Mouse (Mus musculus): Measurements from ENCODE around the gene Il9r.
"Not testable (repeated sequence)": the region's sequence is repeated elsewhere in the genome, so short reads cannot be mapped to it uniquely, and the experiment has no call there.

Gene Il9r

DNA sequence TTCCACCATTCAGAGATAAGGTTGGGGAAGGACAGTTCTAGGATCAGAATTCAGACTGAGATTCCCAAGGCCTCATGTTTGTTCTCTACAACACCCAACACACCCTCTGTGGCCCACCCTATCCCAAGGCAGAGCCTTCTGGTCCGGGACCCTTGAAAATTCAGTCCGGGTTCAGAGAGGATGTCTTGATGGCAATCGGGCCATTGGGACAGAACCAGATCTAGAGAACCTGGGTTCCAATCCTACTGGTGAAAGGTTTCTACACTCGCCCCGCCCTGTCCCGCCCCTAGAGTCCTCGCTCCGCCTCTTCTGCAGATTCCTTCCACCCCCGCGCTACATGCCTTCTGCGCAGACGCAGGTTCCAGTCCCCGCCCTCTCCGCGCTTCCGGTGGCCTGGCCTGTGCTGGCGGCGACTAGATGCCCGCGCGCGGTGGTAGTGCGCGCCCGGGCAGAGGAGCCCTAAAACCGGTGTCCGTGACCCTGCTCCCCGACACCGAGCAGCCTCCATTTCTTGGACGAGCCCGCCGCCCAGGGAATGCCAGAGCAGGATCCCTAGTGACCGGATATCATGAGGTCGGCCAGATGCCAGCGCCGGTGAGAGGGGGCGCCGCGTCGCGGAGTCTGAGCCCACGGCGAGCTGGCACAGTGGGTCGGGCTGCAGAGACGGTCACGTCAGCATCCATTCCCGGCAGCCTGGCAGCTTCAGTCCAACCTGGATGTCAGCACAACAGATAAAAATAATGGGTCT, 26.2 kb upstream of the Il9r start, which contains the start of gene Mpg:
Gene Mpg, plus strand, starts transcription at position 382 of the 748 bp plus-strand sequence.
- peak; percentile 92 to 95 for DNase-seq

DNA sequence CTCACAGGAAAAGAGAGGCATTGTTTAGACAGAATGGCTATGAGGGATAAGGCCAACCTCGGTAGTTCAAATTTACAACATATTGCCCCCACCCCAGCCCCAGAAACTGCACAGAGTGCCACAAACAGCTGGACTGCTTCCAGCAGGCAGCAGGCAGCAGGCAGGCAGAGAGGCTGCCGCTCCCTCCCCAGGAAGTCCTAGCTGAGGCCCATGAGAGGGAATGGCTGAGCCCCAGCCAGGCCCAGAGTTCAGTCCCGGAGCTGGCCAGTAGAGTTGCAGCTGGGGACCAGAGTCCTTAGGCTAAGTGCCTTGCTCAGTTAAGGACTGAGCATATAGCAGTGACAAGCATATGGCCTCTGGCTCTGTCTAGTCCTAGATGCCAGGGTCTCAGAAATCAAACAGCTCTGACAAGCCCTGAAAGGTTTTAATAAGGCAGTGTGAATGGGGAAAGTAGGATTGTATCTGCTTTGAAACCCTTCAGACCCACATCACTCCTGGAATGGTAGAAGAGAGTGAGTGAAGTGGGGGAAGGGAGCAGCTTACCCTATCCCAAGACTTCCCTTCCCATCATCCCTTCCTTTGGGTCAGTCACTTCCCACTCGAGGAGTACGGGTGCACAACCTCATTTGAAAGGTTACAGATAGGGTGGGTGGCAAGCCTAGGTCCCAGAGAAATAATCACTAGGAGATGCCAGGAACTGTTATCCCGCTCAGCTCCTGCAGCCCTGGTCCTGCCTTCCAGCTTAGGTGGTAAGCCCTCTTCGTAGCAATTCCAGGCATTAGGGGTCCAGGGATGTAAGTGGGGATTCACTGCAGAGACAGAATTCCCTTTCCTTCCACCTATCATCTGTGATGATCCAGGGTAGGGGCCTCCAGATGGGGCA, 25.4 kb upstream of the Il9r start:
- peak; percentile 53 to 65 for DNase-seq

DNA sequence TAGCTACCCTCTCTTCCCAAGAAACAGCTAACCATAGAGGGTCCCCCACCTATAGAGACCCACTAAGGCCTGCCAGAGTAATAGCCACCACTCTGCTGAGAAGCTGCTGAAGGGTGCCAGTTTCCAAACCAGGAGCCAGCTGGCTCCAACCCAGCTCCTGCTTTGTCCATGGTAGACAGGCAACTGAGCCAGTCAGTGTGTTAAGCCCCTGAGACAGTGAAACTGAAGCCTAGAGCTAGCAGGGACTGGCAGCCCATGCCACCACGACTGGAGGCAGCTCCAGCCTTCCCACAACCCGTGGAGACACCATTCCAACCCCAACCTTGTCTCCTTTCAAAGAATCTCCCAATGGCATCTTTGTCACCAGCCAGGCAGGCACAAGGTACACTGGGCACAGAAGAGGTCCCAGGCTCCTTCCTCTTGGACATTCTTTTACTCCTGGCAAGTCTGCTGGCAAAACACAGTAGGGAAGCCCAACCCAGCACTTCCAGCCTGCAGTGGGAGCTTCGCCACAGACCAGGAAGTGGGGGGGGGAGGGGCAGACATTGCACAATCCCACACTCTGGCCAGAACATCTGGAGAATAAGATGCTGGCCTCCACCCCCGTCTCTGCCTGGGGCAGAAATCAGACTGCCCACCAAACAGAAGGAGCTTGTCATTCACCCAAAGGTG, 24.5 kb upstream of the Il9r start:
- peak; percentile 88 to 92 for DNase-seq

DNA sequence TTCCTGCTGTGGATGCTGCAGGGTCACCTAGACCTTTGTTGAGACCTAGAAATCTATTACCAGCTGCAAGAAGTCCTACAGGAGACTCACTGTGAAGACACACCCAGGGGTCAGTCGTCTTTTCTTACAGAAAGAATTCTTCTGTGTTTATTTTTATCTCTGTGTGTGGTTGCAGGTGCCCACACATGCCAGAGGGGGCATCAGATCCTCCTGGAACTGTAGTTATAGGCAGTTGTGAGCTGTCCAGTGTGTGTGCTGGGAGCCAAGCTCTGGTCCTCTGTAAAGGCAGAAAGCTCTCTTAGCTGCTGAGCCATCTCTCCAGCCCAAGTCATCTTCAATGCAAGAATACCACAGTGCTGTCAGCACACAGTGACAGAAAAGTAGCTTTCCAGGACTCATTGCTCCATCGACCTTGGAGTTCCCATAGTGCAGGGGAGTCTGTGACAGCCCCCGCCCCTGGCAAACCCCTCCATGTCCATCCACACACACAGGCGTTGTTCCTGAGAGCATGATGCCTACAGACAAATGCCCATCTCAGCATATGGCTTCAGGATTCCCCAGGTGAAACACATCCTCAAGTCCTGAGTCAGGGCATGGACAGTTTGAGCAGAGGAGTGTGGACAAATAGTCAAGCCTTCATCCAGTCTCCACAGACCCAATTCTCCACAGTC, 23.4 kb upstream of the Il9r start:
- DNase-seq: no peak

DNA sequence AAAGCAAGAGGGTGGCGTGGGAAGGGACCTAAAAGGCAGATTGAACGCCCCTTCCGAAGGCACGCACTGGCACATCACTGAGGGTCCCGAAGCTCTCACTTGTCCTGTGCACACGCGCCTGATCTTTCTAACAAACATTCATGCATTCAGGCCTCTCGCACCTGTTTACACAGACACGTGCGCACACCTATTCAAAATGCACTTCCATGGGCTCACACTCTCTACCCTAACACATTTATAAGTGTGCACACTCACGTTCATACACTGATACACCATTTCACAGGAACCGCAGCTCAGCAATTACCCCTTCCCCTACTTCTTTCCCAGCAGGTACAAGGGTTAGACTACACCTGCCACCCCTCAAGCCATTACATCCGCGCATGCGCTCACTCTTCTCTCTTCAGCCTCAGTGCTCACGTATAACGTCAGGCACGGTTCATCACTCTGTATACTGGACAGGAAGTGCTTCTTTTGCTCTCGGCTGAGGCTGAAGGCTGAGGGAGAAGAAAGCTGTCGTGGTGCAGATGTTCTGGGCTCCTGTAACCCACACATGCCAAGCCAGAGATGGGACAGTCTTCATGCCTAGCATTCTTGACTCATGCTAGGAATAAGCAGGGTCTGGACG, 22.6 kb upstream of the Il9r start:
- DNase-seq: peak; percentile 68 to 80

DNA sequence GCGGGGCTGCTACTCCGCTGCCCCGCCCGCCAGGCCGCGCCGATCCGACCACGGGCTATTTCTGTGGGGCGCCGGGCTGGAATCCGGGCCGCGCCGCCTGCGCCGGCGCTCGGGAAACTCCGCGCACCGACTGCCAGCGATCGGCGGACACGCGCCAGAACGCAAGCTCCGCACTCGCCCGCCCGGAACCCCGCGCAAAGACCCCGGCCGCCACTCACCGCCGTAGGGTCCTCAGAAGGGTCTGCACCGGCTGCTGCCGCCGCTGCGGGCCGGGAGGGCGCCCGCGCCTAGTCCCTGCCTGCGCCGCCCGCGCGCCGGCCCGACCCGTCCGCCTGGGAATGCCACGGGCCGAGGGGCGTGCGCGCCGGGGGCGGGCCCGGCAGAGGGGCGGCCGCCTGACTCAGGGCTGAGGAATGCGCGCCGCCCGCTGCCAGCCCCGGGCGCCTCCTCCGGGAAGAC, 21.9 kb upstream of the Il9r start, which contains the start of gene Rhbdf1:
Gene Rhbdf1, minus strand, starts transcription at position 350 of the 459 bp plus-strand sequence.
- DNase-seq: peak; percentile 81 to 89

DNA sequence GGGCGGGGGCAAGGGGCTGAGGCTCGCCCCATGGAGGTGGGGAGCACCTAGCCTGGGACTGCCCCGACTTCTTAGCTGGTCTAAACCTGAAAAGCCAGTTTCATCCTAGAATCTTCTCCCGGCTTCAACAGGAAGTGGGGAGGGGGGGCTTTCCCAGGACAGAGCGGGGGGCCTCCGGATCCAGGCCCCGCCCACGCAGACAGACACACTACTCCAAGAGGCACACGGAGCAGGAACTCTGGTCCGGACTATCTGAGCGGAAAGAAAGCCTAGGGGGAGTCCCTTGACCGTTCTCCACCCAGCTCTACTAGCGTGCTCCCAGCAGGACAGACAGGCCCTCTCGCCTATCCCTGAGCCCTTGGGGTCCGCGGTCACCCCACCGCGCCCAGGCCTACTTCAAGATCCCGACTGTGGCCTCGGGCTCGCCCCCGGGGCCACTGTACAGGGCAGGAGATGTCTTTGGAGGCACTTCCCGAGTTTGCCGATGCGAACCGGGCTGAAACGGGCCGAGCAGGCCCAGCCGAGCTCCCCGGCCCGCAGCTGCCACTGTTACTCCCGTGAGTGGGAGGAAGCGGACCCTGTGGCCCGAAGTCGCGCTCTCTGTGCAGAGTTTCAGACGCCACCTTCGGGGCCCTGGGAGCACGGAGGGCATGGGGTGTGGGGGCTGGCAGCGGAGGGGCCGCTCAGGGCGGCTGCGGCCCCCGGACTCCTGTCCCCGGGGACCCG, 21.3 kb upstream of the Il9r start:
- DNase-seq: peak; percentile 82 to 91

DNA sequence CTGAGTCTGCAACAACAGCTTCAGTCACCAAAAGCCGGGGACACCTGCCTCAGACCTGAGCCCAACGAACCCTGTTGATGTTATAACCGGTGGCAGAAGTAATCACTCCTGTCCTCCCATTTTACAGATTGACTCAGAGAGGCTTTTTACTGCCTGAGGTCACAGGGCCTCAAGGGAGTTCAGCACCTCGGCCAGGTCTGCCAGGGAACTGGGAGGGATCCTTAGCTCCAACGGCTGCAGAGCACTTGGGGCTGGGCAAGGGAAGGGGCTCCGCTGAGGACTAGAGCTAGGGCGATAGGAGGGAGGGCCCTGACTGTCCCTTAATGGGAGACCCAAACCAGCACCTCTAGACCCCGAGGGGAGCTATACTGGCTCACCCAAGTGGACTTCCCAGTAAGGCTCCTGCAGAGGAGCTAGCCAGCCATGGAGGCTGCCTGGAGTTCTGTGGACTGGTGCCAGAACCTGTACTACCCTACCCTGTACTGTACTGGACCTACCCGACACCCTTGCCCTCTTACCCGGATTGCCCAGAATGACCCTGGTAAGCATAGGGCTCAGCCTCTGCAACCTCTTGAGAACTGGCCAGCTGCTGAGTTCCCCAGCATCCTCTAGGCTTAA, 20.6 kb upstream of the Il9r start:
- no peak for DNase-seq

DNA sequence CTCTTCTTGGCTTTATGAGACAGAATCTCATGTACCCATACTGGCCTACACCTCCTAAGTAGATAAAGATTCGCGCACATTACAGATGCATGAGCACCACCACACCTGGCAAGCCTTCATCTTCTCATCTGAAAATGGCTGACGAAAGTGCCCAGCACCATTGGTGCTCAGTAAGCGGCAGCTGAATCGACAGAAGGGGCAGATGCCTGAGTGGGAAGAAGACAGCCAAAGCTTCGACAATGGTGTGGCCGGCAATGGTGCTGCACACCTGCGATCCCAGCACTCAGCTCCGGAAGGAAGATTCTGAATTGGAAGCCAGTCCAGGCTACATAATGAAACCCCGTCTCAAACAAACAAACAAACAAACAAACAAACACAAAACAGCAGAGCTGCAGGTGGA, 19.2 kb upstream of the Il9r start:
- no peak for DNase-seq

DNA sequence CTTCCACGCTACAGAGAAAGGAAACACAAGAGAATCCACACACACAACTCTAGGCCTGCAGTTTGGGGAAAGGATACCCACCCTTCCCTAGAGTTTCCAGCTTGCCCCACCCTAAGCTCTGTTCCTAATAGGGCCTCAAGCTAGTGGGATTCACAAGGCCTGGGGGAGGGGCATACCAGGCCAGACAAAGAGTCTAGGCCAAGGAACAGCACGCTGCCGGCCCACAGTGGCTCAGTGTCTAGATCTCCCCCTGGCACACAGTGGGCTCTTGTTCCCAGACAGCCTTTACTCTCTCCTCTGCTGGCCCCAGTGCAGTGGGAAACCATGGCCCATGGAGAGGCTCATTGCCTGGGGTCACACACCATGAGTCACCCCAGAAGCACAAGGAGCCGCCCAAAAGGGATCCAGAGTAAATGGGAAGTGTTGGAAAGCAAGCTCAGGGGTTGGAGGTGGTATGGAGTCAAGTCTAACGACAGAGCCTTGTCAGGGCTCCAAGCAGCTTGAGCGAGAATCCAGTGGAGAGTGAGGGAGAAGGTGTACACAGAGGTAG, 18.5 kb upstream of the Il9r start:
- DNase-seq: no peak

DNA sequence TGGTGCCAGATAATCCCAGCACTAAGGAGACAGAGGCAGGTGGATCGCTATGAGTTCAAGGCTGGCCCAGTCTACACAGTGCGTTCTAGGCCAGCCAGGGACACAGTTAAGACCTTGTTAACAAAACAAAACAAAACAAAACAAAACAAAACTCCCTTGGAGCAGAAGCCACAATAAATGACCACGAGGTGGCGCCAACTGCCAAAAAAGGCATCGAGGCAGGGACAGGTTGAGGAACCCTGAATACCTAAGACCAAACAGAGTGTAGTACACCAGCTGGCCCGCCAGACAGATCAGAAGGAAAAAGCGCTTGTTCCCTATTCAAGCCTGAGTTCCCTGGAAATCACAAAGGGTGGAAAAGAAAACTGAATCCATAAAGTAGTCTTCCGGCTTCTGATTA, 16.8 kb upstream of the Il9r start:
- DNase-seq: peak; percentile 86 to 88

DNA sequence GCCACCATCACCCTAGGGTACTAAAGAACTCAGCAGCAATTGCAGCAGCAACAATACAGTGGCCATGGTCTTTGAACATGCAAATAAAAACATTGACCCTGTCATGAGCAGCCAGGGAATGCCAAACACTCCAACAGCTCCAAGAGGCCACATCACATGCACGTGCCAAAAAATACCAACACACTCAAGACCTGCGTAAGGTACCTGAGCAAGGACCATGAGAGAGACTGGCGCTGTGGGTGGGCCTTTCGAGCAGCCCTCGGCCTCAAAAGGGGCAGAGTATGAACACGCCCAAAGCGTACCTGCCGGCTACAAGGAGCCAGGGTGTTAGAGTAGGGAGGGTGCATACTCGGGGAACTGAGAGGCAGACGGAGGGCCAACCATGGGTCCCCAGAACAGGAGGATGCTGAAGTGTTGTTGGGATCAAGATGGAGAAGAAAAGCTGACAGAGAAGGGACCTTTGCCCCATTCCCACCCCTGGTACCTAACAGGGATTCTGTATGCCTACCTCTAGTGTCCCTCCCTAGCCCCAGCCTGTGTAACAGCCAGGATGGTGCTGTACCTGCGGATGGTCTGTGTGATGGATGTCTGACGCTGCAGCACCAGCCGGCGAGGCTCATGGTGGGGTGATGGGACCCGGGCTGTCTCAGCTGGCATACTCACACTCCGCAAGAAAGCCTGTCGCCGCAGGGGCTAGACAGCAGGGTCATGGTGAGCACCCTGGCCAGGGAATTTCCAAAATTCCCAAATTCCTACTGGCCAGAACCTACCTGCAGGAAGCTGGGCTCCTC, 15.5 kb upstream of the Il9r start:
- DNase-seq: no peak

DNA sequence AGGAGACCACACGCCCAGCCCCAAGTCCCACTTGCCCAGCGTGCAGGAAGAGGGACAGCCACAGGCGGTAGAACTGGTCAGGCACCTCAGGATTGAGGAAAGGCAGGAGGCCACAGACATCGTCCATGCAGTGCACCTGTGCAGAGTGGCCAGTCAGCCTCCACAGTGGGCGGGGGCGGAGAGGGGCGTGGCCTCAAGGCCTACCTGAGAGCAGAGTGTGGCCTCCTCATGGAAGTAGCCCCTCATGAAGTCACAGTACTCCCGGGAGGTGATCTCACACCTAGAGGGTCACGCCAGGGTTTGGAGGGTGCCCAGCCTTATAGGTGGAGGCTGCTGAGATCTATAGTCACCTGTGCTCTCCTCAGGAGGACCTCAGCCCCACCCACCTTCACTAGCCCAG, 10.5 kb upstream of the Il9r start:
- DNase-seq: no peak

DNA sequence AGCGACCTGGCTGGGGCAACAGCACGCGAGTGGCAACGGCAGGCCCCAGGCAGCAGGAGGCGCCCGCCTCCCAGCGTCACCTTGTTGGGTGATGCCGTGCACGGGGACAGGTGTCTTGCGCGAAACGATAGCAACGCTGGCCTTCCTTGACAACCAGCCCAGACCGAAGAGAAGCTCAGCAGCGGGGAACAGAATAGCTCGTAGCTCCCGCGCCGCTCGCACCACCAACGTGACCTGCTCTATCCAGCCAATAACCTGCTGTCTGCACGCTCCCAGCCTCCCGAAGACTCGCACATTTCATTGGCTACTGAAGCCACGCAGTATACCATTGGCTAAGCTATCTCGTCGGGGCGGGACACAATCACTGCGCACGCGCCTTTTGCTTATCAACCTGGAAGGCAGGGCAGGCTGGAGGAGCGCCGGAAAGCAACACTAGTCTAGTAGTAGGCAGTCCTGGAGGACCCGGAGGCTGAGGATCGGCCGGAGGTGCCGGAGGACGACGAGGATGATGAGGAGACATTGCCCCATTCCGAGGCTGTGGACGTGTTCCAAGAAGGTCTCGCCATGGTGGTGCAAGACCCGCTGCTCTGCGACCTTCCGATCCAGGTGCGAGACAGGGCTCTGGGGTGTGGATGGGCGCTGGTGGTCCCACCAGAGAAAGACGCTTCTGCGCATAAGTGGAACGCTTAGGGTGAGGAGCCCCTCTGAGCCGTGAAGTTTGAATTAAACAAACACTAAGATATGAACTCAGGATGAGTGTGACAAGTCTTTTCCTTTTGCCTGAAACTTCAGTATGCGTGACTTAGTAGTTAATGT, 5.2 kb upstream of the Il9r start, which contains the start of gene Snrnp25:
Gene Snrnp25, plus strand, starts transcription at position 358 of the 816 bp plus-strand sequence.
- peak; percentile 96 to 97 for DNase-seq

DNA sequence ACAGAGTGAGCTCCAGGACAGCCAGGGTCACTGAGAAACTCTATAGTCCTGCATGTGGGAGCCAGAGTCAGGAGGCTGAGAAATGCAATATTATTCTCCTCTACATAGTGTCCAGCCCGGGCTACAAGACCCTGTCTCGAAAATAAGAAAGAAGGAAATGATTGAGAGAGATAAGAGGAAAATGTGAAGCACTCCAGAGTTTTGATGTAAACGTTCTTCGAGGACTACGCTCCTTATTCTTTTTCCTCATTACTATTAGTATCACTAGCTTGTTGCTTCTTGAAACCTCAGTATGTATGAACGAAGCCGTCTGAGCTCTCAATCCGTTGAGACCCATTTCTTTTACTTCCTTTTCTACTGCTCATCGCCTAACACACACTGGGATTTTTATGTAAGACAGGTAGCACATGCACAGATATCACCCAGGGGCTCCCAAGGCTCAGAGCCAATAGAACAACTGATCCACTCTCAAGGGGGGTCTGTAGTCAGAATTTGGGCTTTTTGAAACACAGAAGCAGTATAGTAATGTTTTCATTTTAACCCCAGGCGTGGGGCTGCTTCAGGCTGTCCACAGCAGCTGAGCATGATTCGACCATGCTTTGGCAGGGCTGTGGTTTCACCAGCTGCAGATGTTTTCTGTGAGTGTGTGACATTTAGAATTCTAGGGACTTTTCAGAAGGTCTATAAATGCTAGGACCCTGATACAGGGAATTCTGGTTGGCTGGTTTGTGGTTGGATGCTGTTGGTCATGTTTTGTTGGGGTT, 2.0 kb upstream of the Il9r start:
- DNase-seq: no peak

DNA sequence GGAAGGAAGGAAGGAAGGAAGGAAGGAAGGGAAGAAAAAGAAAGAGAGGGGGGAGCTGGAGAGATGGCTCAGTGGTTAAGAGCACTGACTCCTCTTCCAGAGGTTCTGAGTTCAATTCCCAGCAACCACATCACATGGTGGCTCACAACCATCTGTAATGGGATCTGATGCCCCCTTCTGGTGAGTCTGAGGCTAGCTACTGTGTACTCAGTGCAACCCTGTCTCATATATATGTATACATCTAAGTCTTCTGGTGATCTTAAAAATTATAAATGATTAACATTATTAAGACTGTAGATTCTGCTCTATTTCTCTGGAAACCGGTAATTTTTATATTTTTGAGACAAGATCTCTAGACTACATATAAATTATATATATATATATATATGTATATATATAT, 913 bp upstream of the Il9r start:
- not testable (repeated sequence) for DNase-seq

DNA sequence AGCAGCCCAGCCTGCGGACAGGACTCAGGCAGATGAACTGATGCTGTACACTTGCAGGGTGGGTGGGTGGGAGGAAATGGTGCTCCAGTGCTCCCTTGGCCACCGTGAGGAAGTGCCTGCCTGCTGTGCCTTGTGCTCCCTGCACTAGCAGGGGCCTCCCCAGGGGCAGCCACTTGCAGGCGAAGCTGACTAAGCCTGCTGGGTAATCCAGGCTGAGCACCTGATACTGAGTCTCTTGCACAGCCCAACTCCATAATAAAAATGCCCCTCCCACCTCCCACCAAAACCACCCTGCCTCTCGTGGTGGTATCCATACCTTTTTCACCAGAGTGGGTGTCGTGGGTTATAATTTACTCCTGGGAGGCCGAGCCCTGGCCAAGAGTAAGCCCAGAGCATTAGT, 849 bp downstream of the Il9r start:
- no peak for DNase-seq

Measured in kidney, postnatal 4 days (tissue).